Mouse (Mus musculus) lung, embryonic 16.5 days (tissue): ENCODE results near the gene Wfikkn1. TPM values are rescaled to one million over a fixed set of nuclear protein-coding genes. Genes with fewer than 3 reads are reported as not detected.

Experiments used
- ATAC-seq: fragments of 200-750 bp; cut with Nextera tagmentation; 2 replicates; pipeline ENCODE4 v1.8.0; 2017; ENCODE audit warnings: low read depth, mild to moderate bottlenecking, moderate library complexity
- H3K27ac ChIP-seq: fragments of 300-500 bp; sonication (generic); 2 replicates; pipeline ENCODE4 v1.5.1; 2014; ENCODE audit warnings: mild to moderate bottlenecking, control low read depth, low read length
- H3K27me3 ChIP-seq: fragments of 300-500 bp; sonication (generic); 2 replicates; pipeline ENCODE4 v1.6.1; 2014; ENCODE audit warnings: low read depth, low read length, mixed read lengths; ENCODE audit not compliant: control insufficient read depth, insufficient read depth
- H3K36me3 ChIP-seq: fragments of 300-500 bp; sonication (generic); 2 replicates; pipeline ENCODE4 v1.6.1; 2014; ENCODE audit warnings: low read length; ENCODE audit not compliant: control insufficient read depth, insufficient read depth
- H3K4me1 ChIP-seq: fragments of 300-500 bp; sonication (generic); replicated peaks from 2 replicates; pipeline ENCODE4 v1.6.1; 2014; ENCODE audit warnings: low read length, mixed read lengths; ENCODE audit not compliant: control insufficient read depth, insufficient read depth
- H3K4me2 ChIP-seq: fragments of 300-500 bp; sonication (generic); 2 replicates; pipeline ENCODE4 v1.6.1; 2014; ENCODE audit warnings: low read depth, low read length, control low read depth
- H3K4me3 ChIP-seq: fragments of 300-500 bp; sonication (generic); 2 replicates; pipeline ENCODE4 v1.5.1; 2014; ENCODE audit warnings: mild to moderate bottlenecking, low read length, control low read depth
- H3K9ac ChIP-seq: fragments of 300-500 bp; sonication (generic); 2 replicates; pipeline ENCODE4 v1.6.1; 2014; ENCODE audit warnings: low read length, control low read depth
- H3K9me3 ChIP-seq: fragments of 300-500 bp; sonication (generic); 2 replicates; pipeline ENCODE4 v1.6.1; 2016; ENCODE audit warnings: low read length; ENCODE audit not compliant: control insufficient read depth
- WGBS: fragments of 180-500 bp; shearing (Covaris S2); extraction: QIAGEN DNeasy Blood & Tissue Kit; methylation state at CpG from one replicate; pipeline ENCODE4 v1.1.7; 2014; 5-methylcytosine and 5-hydroxymethylcytosine counted together
- polyA plus RNA-seq: library from polyadenylated mRNA; unstranded; fragments of >200 nt; fragmentation: Nextera tagmentation; extraction: Ambion mirVana; gene quantifications from 2 replicates; pipeline ENCODE4 v1.2.1, GENCODE M21; 2015

Wfikkn1 gene
- polyA plus RNA-seq, 1 experiment from 2014 or later: 0.43 TPM

- peak overlapping the region; percentile 76 for H3K9ac ChIP-seq
- WGBS: 1% methylated on average over 37 of the region's 38 CpGs
- H3K4me2 ChIP-seq: peak overlapping the region; percentile 87
- H3K4me3 ChIP-seq: peak overlapping the region; percentile 81
- no peaks in the 10 kb centered on the region for H3K9me3 ChIP-seq
- H3K27ac ChIP-seq: peak overlapping the region; percentile 67
- H3K36me3 ChIP-seq: peaks cover 29% of the 10 kb centered on the region
- H3K27me3 ChIP-seq: no peaks in the 10 kb centered on the region
- peaks cover 12% of the 10 kb centered on the region for H3K4me1 ChIP-seq
- ATAC-seq: no peak
These were observed 36.8 kb downstream of the Wfikkn1 start for GRCm38 (mm10) chr17:25843636-25844395.

DNA sequence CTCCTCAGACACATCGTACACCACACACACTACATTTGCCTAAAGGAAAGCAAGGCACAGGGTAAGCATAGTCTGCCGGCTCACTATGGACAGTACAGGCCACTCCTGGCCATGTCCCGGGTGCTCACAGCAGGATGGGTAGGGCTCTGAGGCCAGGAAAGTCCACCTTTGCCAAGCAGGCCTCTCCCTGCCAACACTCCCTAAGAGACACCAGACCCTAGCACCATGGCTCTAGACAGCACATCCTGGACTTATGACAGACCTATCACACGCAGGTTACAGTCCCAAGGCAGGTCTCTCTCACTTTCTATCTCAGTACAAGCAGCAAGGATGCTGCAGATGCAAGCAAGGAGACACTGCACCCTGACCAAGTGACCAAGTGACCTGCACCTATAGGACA, 37.5 kb downstream of the Wfikkn1 start:
- Histone ChIP-seq H3K27ac (no peak overlapping the region), H3K9ac (peak overlapping the region; percentile 76), H3K4me1 (peaks cover 12% of the 10 kb centered on the region), H3K4me3 (peak overlapping the region; percentile 81), H3K27me3 (no peaks in the 10 kb centered on the region), H3K36me3 (peaks cover 30% of the 10 kb centered on the region), H3K4me2 (peak overlapping the region; percentile 87; the same call in 1 of the 2 replicates), H3K9me3 (no peaks in the 10 kb centered on the region)
- no peak for ATAC-seq
- 88% methylated on average over 4 of the region's 4 CpGs for WGBS

GRCm38 (mm10) chr17:25842509-25842908, 38.1 kb downstream of the Wfikkn1 start:
- no peaks in the 10 kb centered on the region for H3K27me3 ChIP-seq
- no peak for ATAC-seq
- no peak overlapping the region for H3K4me2 ChIP-seq
- WGBS: 79% methylated on average over 3 of the region's 3 CpGs
- H3K9ac ChIP-seq: no peak overlapping the region
- no peak overlapping the region for H3K27ac ChIP-seq
- no peaks in the 10 kb centered on the region for H3K9me3 ChIP-seq
- H3K4me3 ChIP-seq: no peak overlapping the region
- H3K4me1 ChIP-seq: peaks cover 12% of the 10 kb centered on the region
- H3K36me3 ChIP-seq: peaks cover 31% of the 10 kb centered on the region

DNA sequence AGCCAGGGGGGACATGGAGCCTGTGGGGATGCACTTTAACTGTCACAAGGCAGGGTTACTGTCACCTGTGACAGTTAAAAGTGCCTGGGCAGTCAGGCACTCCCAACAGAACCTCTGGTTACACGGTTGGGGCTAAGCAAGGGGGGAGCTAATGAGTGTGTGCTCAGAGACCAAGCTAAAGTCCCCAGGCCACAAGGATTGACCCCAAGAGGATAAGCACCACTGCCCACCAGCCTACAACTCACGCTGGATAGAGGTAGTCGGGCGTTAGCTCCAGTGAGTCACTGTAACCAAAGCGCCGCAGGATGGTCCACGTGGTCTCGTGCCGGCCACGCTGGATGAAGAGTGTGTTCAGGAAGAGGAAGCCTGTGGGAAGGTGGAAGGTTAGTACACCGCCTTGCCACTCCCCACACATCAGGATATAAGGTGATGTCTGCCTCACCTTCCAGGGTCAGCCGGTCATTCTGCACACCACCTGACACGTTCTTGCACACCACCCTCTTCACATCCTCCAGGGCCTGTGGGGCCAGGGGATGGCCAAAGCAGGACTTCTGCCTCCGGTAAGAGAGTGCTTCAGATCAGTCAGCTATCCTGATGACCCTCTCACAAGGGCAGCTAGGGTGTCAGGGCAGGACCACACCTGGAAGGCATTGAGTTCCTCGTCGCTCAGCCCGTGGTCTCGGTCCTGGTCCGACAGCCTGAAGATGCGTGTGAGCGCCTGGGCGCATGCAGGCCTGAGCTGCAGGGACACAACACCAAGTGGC, 39.4 kb downstream of the Wfikkn1 start, which contains the start of gene Gm20683:
TSS of gene Gm20683 (minus strand) at position 647 of the 764 bp plus-strand sequence.
- ATAC-seq: no peak
- Histone ChIP-seq H3K27me3 (no peaks in the 10 kb centered on the region), H3K36me3 (peaks cover 31% of the 10 kb centered on the region), H3K27ac (no peak within 1 kb of the TSS), H3K4me2 (no peak within 1 kb of the TSS), H3K4me1 (peaks cover 22% of the 10 kb centered on the region), H3K9ac (no peak within 1 kb of the TSS), H3K4me3 (no peak within 1 kb of the TSS), H3K9me3 (no peaks in the 10 kb centered on the region)
- WGBS: 85% methylated on average over 22 of the region's 22 CpGs

- no peak for ATAC-seq
- no peak overlapping the region for H3K4me2 ChIP-seq
- no peaks in the 10 kb centered on the region for H3K9me3 ChIP-seq
- WGBS: 95% methylated on average over 6 of the region's 6 CpGs
- H3K27me3 ChIP-seq: no peaks in the 10 kb centered on the region
- H3K9ac ChIP-seq: no peak overlapping the region
- no peak overlapping the region for H3K27ac ChIP-seq
- peaks cover 31% of the 10 kb centered on the region for H3K36me3 ChIP-seq
- H3K4me1 ChIP-seq: peaks cover 28% of the 10 kb centered on the region
- no peak overlapping the region for H3K4me3 ChIP-seq
These were observed 40.1 kb downstream of the Wfikkn1 start for GRCm38 (mm10) chr17:25840519-25840918.

GRCm38 (mm10) chr17:25839455-25840235, 41.0 kb downstream of the Wfikkn1 start:
- ATAC-seq: no peak
- Histone ChIP-seq H3K27ac (no peak overlapping the region), H3K9me3 (no peaks in the 10 kb centered on the region), H3K4me2 (no peak overlapping the region), H3K27me3 (no peaks in the 10 kb centered on the region), H3K4me3 (no peak overlapping the region), H3K9ac (no peak overlapping the region), H3K36me3 (peaks cover 31% of the 10 kb centered on the region), H3K4me1 (peaks cover 32% of the 10 kb centered on the region)
- 82% methylated on average over 14 of the region's 14 CpGs for WGBS

DNA sequence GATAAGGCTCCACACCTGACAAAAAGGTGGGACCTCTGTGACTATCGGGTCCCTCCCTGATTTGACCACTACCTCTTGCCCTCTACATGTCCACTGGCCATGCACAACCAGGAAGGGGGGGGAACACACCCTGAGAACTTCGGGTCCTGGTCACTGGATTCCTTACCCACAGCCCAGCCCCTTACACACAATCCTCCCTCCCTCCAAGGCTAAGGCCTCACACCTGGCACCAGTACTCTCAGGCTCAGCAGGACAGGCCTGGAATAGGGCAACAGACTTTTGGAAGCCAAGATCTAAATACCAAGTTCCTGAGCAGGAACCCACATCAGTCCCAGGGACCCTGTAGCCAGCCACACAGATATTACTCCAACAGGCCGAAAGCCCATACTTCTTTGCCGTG, 41.8 kb downstream of the Wfikkn1 start:
- Histone ChIP-seq H3K4me3 (no peak overlapping the region), H3K9me3 (no peaks in the 10 kb centered on the region), H3K27ac (no peak overlapping the region), H3K4me2 (no peak overlapping the region), H3K4me1 (peaks cover 40% of the 10 kb centered on the region), H3K9ac (no peak overlapping the region), H3K27me3 (no peaks in the 10 kb centered on the region), H3K36me3 (peaks cover 31% of the 10 kb centered on the region)
- no peak for ATAC-seq
- WGBS: 80% methylated on average over 4 of the region's 4 CpGs

GRCm38 (mm10) chr17:25837533-25837932, 43.1 kb downstream of the Wfikkn1 start:
- Histone ChIP-seq H3K27me3 (no peaks in the 10 kb centered on the region), H3K27ac (no peak overlapping the region), H3K9me3 (no peaks in the 10 kb centered on the region), H3K4me1 (peaks cover 34% of the 10 kb centered on the region), H3K9ac (no peak overlapping the region), H3K36me3 (peaks cover 31% of the 10 kb centered on the region), H3K4me3 (no peak overlapping the region), H3K4me2 (no peak overlapping the region)
- no peak for ATAC-seq
- WGBS: 47% methylated on average over 3 of the region's 3 CpGs

GRCm38 (mm10) chr17:25837076-25837410, 43.6 kb downstream of the Wfikkn1 start, which contains the start of gene Rhbdl1:
Gene Rhbdl1 (minus strand): TSS chr17:25837295.
- ATAC-seq: 0 out of 2 replicates have a peak, but pooled peaks have one; percentile 2

More at GRCm38 (mm10) chr17:25837076-25837410, 43.6 kb downstream of the Wfikkn1 start, which contains the start of gene Rhbdl1:
- Histone ChIP-seq H3K4me2 (peak within 1 kb of the TSS; percentile 70), H3K36me3 (peaks cover 31% of the 10 kb centered on the region), H3K4me1 (peaks cover 35% of the 10 kb centered on the region), H3K9ac (peak within 1 kb of the TSS; percentile 60), H3K27ac (no peak within 1 kb of the TSS), H3K9me3 (no peaks in the 10 kb centered on the region), H3K27me3 (no peaks in the 10 kb centered on the region), H3K4me3 (peak within 1 kb of the TSS; percentile 40)
- WGBS: under 1% methylated on average over 29 of the region's 29 CpGs
